Mouse (Mus musculus) granulocyte monocyte progenitor cell, adult 5-6 weeks (primary cell): ENCODE results near the gene Atp8b3. TPM values are rescaled to one million over a fixed set of nuclear protein-coding genes. Genes with fewer than 3 reads are reported as not detected.

Experiments
- ATAC-seq: replicated peaks from 2 replicates; pipeline ENCODE4 v1.8.0; 2016; ENCODE audit warnings: mild to moderate bottlenecking, moderate TSS enrichment, inconsistent platforms; ENCODE audit not compliant: poor library complexity, severe bottlenecking
- total RNA-seq, 2 experiments: library from RNA; stranded (forward) in 1 of 2; stranded (reverse) in 1 of 2; fragments of 200-712, 200-1000 nt in 1 of 2; fragments of >200 nt in 1 of 2; fragmentation: Nextera tagmentation in 1 of 2; gene quantifications; 2 replicates each; pipeline ENCODE4 v1.2.3; 2014 to 2017

Gene Atp8b3
- total RNA-seq, 2 experiments from 2014 or later: not detected

- ATAC-seq: peak; percentile 69
Measured at GRCm38 (mm10) chr10:80569664-80570066, 30.7 kb upstream of the Atp8b3 start.

- ATAC-seq: no peak
Measured at GRCm38 (mm10) chr10:80568876-80569275, 30.0 kb upstream of the Atp8b3 start.

GRCm38 (mm10) chr10:80566375-80567092 lies 27.6 kb upstream of the Atp8b3 start:
- ATAC-seq: peak; percentile 49

- peak; percentile 67 for ATAC-seq
Measured at GRCm38 (mm10) chr10:80561116-80561944, 22.4 kb upstream of the Atp8b3 start, which contains the start of gene Rexo1. Rexo1 (minus strand) TSS chr10:80561560.

- peak; percentile 57 for ATAC-seq
Measured at GRCm38 (mm10) chr10:80560621-80561020, 21.7 kb upstream of the Atp8b3 start.

- ATAC-seq: no peak
Measured at GRCm38 (mm10) chr10:80559431-80559830, 20.5 kb upstream of the Atp8b3 start.

GRCm38 (mm10) chr10:80557346-80557965 lies 18.5 kb upstream of the Atp8b3 start:
- no peak; the same call in 1 of the 2 replicates for ATAC-seq

GRCm38 (mm10) chr10:80553997-80554396 lies 15.1 kb upstream of the Atp8b3 start:
- no peak for ATAC-seq

- ATAC-seq: no peak
Measured at GRCm38 (mm10) chr10:80553575-80553974, 14.7 kb upstream of the Atp8b3 start.

GRCm38 (mm10) chr10:80552364-80552763 lies 13.4 kb upstream of the Atp8b3 start:
- no peak for ATAC-seq

- no peak for ATAC-seq
Measured at GRCm38 (mm10) chr10:80549279-80549678, 10.4 kb upstream of the Atp8b3 start.

- ATAC-seq: peak; percentile 74
Measured at GRCm38 (mm10) chr10:80548428-80549006, 9.6 kb upstream of the Atp8b3 start.

- no peak for ATAC-seq
Measured at GRCm38 (mm10) chr10:80547539-80547938, 8.6 kb upstream of the Atp8b3 start.

GRCm38 (mm10) chr10:80546945-80547344 lies 8.0 kb upstream of the Atp8b3 start:
- no peak for ATAC-seq

GRCm38 (mm10) chr10:80545590-80545989 lies 6.7 kb upstream of the Atp8b3 start:
- ATAC-seq: no peak

GRCm38 (mm10) chr10:80543873-80544272 lies 4.9 kb upstream of the Atp8b3 start:
- ATAC-seq: no peak

GRCm38 (mm10) chr10:80539493-80539892 lies 569 bp upstream of the Atp8b3 start:
- no peak for ATAC-seq

- no peak for ATAC-seq
Measured at GRCm38 (mm10) chr10:80538180-80538579, 744 bp downstream of the Atp8b3 start.

GRCm38 (mm10) chr10:80535711-80536110 lies 3.2 kb downstream of the Atp8b3 start:
- no peak for ATAC-seq

GRCm38 (mm10) chr10:80535071-80535470 lies 3.9 kb downstream of the Atp8b3 start:
- peak; percentile 45 for ATAC-seq

GRCm38 (mm10) chr10:80533704-80534103 lies 5.2 kb downstream of the Atp8b3 start:
- ATAC-seq: peak; percentile 28; the same call in 1 of the 2 replicates
